Mouse (Mus musculus): ENCODE data around the gene Ssx2ip. TPM values are rescaled to one million over a fixed set of nuclear protein-coding genes. Genes with fewer than 3 reads are reported as not detected.
A peak's percentile ranks its signal among the peaks of the same experiment; 100 is the strongest.

The Ssx2ip gene
- polyA plus RNA-seq, 1 experiment from 2014 or later, result 22.4 TPM

DNA sequence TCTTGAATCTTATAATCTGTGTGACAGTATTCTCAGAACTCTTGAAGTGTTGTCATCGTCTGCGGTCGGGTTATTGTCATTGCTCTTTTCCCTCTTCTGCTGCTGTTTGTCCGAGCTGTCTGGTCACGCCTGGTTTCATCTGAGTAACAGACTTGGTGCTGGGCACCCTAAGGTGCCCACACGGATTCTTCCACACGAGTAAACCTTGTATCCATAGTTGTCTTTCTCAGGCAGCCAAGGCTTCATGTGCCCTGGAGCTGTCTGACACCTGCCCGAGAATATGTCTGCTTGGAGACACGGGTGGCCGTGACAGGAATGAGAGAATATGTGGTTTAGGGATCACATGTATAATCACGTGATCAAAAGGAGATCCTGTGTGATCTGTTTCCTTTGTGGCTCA is 31.1 kb downstream of the Ssx2ip start:
- TF ChIP-seq CTCF (IDR thresholded peaks at IDR 0.05; ENCODE audit: low read depth), result no peak
- no peak for TF ChIP-seq EP300 (IDR thresholded peaks at IDR 0.05; ENCODE audit: low read depth)

DNA sequence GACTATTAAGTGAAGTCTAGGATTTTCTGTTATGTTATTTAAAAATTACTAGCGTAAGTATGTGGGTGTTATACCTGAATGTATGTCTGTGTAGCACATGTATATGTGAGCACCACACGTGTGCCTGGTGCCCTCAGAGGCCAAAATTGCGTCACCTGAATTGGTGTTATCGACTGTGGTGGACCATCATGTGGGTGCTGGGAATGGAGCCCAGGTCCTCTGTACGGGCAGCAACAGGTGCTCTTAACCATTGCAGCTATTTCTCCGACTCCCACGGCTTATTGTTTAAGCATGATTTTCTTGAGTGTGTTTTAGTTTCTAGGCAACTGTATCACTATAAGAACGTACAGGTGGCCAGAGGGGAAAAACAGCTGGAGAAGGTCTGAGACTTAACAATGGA is 31.7 kb downstream of the Ssx2ip start:
- Histone ChIP-seq H3K27me3 (ENCODE audit: insufficient read depth, low read length) (no peaks in the 10 kb centered on the region), H3K36me3 (replicated peaks; ENCODE audit: insufficient read depth, low read length) (peaks cover 59% of the 10 kb centered on the region), H3K9me3 (ENCODE audit: low read length) (no peaks in the 10 kb centered on the region), H3K4me1 (ENCODE audit: insufficient read depth) (no peaks in the 10 kb centered on the region), H3K9ac (replicated peaks) (no peak overlapping the region), H3K4me2 (ENCODE audit: low read depth, low read length) (no peak overlapping the region), H3K4me3 (ENCODE audit: low read depth, low read length) (no peak overlapping the region), H3K27ac (ENCODE audit: low read depth) (no peak overlapping the region)
- ATAC-seq (no peak), DNase-seq (no peak)
- no peak for TF ChIP-seq CTCF (IDR thresholded peaks at IDR 0.05; ENCODE audit: low read depth)
- TF ChIP-seq EP300 (IDR thresholded peaks at IDR 0.05; ENCODE audit: low read depth), result no peak
- 93% methylated on average over 8 of the region's 8 CpGs for WGBS (ENCODE audit: insufficient replicate concordance)

More for the DNA sequence above, 31.1 kb downstream of the Ssx2ip start:
- no peak overlapping the region for H3K27ac ChIP-seq (ENCODE audit: low read depth)
- DNase-seq (no peak), ATAC-seq (no peak)
- H3K27me3 ChIP-seq (ENCODE audit: insufficient read depth, low read length), result no peaks in the 10 kb centered on the region
- H3K4me1 ChIP-seq (ENCODE audit: insufficient read depth), result no peaks in the 10 kb centered on the region
- no peak overlapping the region for H3K4me2 ChIP-seq (ENCODE audit: low read depth, low read length)
- H3K36me3 ChIP-seq (replicated peaks; ENCODE audit: insufficient read depth, low read length), result peaks cover 61% of the 10 kb centered on the region
- WGBS (ENCODE audit: insufficient replicate concordance), result 92% methylated on average over 11 of the region's 11 CpGs
- no peaks in the 10 kb centered on the region for H3K9me3 ChIP-seq (ENCODE audit: low read length)
- H3K4me3 ChIP-seq (ENCODE audit: low read depth, low read length), result no peak overlapping the region
- no peak overlapping the region for H3K9ac ChIP-seq (replicated peaks)

DNA sequence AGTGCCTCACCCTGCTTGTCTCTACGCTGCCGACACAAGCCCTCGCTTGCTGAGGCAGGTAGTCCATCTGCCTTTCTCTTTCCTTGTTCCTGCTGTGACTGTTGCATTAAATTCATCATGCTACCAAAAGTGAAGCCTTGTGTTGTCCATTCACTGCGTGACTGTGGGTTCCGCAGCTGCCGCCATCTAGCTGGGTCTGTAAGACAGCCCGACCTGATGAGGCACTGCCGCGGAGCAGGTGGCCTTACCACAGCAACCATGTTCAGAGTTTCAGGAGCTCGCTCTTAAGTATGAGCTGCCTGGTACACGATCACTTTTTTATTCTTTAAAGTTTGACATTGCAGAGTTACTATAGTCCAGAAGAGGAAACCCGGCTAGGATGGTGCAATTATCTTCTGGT is 35.6 kb downstream of the Ssx2ip start:
- 94% methylated on average over 12 of the region's 12 CpGs for WGBS (ENCODE audit: insufficient replicate concordance)
- peaks cover 43% of the 10 kb centered on the region for H3K36me3 ChIP-seq (replicated peaks; ENCODE audit: insufficient read depth, low read length)
- no peak for ATAC-seq

GRCm38 (mm10) chr3:146440422-146440821 is 36.0 kb downstream of the Ssx2ip start:
- Histone ChIP-seq H3K4me2 (ENCODE audit: low read depth, low read length) (no peak overlapping the region), H3K27ac (ENCODE audit: low read depth) (no peak overlapping the region), H3K9ac (replicated peaks) (no peak overlapping the region), H3K9me3 (ENCODE audit: low read length) (no peaks in the 10 kb centered on the region), H3K4me3 (ENCODE audit: low read depth, low read length) (no peak overlapping the region), H3K27me3 (ENCODE audit: insufficient read depth, low read length) (no peaks in the 10 kb centered on the region), H3K36me3 (replicated peaks; ENCODE audit: insufficient read depth, low read length) (peaks cover 43% of the 10 kb centered on the region), H3K4me1 (ENCODE audit: insufficient read depth) (no peaks in the 10 kb centered on the region)
- no peak for DNase-seq
- TF ChIP-seq EP300 (IDR thresholded peaks at IDR 0.05; ENCODE audit: low read depth) (no peak), CTCF (IDR thresholded peaks at IDR 0.05; ENCODE audit: low read depth) (no peak)
- 91% methylated on average over 7 of the region's 7 CpGs for WGBS (ENCODE audit: insufficient replicate concordance)
- ATAC-seq, result no peak

More for the DNA sequence above, 35.6 kb downstream of the Ssx2ip start:
- Histone ChIP-seq H3K9me3 (ENCODE audit: low read length) (no peaks in the 10 kb centered on the region), H3K27me3 (ENCODE audit: insufficient read depth, low read length) (no peaks in the 10 kb centered on the region), H3K4me1 (ENCODE audit: insufficient read depth) (no peaks in the 10 kb centered on the region), H3K27ac (ENCODE audit: low read depth) (no peak overlapping the region), H3K4me2 (ENCODE audit: low read depth, low read length) (no peak overlapping the region), H3K9ac (replicated peaks) (no peak overlapping the region), H3K4me3 (ENCODE audit: low read depth, low read length) (no peak overlapping the region)
- TF ChIP-seq CTCF (IDR thresholded peaks at IDR 0.05; ENCODE audit: low read depth), result no peak
- no peak for TF ChIP-seq EP300 (IDR thresholded peaks at IDR 0.05; ENCODE audit: low read depth)
- DNase-seq, result no peak

- H3K9ac ChIP-seq (replicated peaks), result no peak overlapping the region
- WGBS (ENCODE audit: insufficient replicate concordance), result 85% methylated on average over 7 of the region's 7 CpGs
- H3K36me3 ChIP-seq (replicated peaks; ENCODE audit: insufficient read depth, low read length), result peaks cover 24% of the 10 kb centered on the region
- no peaks in the 10 kb centered on the region for H3K9me3 ChIP-seq (ENCODE audit: low read length)
- no peak overlapping the region for H3K4me2 ChIP-seq (ENCODE audit: low read depth, low read length)
- no peaks in the 10 kb centered on the region for H3K4me1 ChIP-seq (ENCODE audit: insufficient read depth)
- no peaks in the 10 kb centered on the region for H3K27me3 ChIP-seq (ENCODE audit: insufficient read depth, low read length)
- H3K27ac ChIP-seq (ENCODE audit: low read depth), result no peak overlapping the region
- ATAC-seq (no peak), DNase-seq (no peak)
- H3K4me3 ChIP-seq (ENCODE audit: low read depth, low read length), result no peak overlapping the region
- TF ChIP-seq CTCF (IDR thresholded peaks at IDR 0.05; ENCODE audit: low read depth), result no peak
- TF ChIP-seq EP300 (IDR thresholded peaks at IDR 0.05; ENCODE audit: low read depth), result no peak
Measured at GRCm38 (mm10) chr3:146442484-146442883, 38.0 kb downstream of the Ssx2ip start.

DNA sequence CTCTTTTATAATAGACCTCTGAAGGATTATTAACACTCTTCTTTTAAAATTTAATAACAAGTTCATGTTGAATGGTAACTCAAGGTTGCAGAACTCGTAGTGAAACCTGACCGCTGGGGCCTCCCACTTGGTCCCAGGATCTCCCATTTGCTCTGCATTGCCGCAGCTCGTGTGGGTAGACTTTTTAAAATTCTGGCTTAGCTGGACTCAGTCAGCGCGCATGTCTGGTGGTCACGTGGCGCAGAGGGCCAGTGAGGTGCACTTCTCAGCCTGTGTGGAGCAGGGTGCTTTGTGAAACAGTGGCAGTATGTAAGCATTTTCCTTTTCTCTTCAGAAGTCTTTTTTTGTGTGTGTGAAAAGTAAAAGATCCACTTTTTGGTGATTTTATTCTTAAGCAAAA is 38.5 kb downstream of the Ssx2ip start:
- Histone ChIP-seq H3K36me3 (replicated peaks; ENCODE audit: insufficient read depth, low read length) (peaks cover 21% of the 10 kb centered on the region), H3K9ac (replicated peaks) (no peak overlapping the region), H3K9me3 (ENCODE audit: low read length) (no peaks in the 10 kb centered on the region), H3K27ac (ENCODE audit: low read depth) (peak overlapping the region; percentile 25; the same call in 1 of the 2 replicates), H3K4me1 (ENCODE audit: insufficient read depth) (no peaks in the 10 kb centered on the region), H3K4me2 (ENCODE audit: low read depth, low read length) (no peak overlapping the region), H3K27me3 (ENCODE audit: insufficient read depth, low read length) (no peaks in the 10 kb centered on the region), H3K4me3 (ENCODE audit: low read depth, low read length) (no peak overlapping the region)
- TF ChIP-seq EP300 (IDR thresholded peaks at IDR 0.05; ENCODE audit: low read depth) (no peak), CTCF (IDR thresholded peaks at IDR 0.05; ENCODE audit: low read depth) (no peak)
- ATAC-seq (no peak), DNase-seq (no peak)
- WGBS (ENCODE audit: insufficient replicate concordance), result 94% methylated on average over 8 of the region's 8 CpGs

DNA sequence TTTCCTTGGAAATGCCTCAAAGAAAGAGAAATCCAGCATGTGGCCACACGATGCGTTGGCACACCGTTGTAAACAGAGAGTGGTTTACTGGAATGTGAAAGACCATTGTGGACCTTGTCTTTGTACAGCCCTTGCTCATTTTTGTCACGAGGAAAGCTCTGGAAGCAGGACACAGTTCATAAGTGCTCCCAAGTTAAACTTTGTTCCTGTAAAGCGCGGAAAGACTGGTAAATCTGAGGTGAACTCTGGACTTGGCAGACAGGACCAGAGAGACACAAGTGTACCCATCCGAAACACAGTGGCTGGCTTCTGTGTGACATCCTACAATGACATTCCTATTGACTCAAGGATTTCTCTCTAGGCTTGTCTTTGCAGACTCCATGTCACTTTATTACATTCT is 38.9 kb downstream of the Ssx2ip start:
- no peaks in the 10 kb centered on the region for H3K4me1 ChIP-seq (ENCODE audit: insufficient read depth)
- H3K27ac ChIP-seq (ENCODE audit: low read depth), result peak overlapping the region; percentile 25; the same call in 1 of the 2 replicates
- ATAC-seq, result peak; percentile 74
- TF ChIP-seq EP300 (IDR thresholded peaks at IDR 0.05; ENCODE audit: low read depth) (no peak), CTCF (IDR thresholded peaks at IDR 0.05; ENCODE audit: low read depth) (no peak)
- no peak overlapping the region for H3K4me2 ChIP-seq (ENCODE audit: low read depth, low read length)
- H3K9me3 ChIP-seq (ENCODE audit: low read length), result no peaks in the 10 kb centered on the region
- 64% methylated on average over 7 of the region's 7 CpGs for WGBS (ENCODE audit: insufficient replicate concordance)
- no peaks in the 10 kb centered on the region for H3K27me3 ChIP-seq (ENCODE audit: insufficient read depth, low read length)
- H3K4me3 ChIP-seq (ENCODE audit: low read depth, low read length), result no peak overlapping the region
- H3K36me3 ChIP-seq (replicated peaks; ENCODE audit: insufficient read depth, low read length), result peaks cover 17% of the 10 kb centered on the region
- H3K9ac ChIP-seq (replicated peaks), result no peak overlapping the region
- DNase-seq, result no peak

All from liver, postnatal 0 days (tissue).